Mouse (Mus musculus) ovary, postnatal 36 days (tissue): ENCODE data around the gene Ksr2.

Experiments used
- DNase-seq: peaks from one replicate; pipeline ENCODE4 v3.0.0; 2022; ENCODE audit warnings: low spot score, mixed read lengths

Gene Ksr2

GRCm38 (mm10) chr5:117693557-117693956 is 279.8 kb downstream of the Ksr2 start:
- no peak for DNase-seq

- DNase-seq, result no peak
Observed at GRCm38 (mm10) chr5:117694632-117695031, 280.8 kb downstream of the Ksr2 start.

GRCm38 (mm10) chr5:117696366-117696765 is 282.6 kb downstream of the Ksr2 start:
- DNase-seq, result no peak

GRCm38 (mm10) chr5:117697589-117697988 is 283.8 kb downstream of the Ksr2 start:
- no peak for DNase-seq

- no peak for DNase-seq
Observed at GRCm38 (mm10) chr5:117704371-117704770, 290.6 kb downstream of the Ksr2 start.

GRCm38 (mm10) chr5:117706633-117707032 is 292.8 kb downstream of the Ksr2 start:
- DNase-seq, result no peak

- DNase-seq, result no peak
Observed at GRCm38 (mm10) chr5:117709306-117709705, 295.5 kb downstream of the Ksr2 start.

GRCm38 (mm10) chr5:117711636-117712035 is 297.8 kb downstream of the Ksr2 start:
- no peak for DNase-seq

- no peak for DNase-seq
Observed at GRCm38 (mm10) chr5:117712207-117712606, 298.4 kb downstream of the Ksr2 start.

- no peak for DNase-seq
Observed at GRCm38 (mm10) chr5:117717120-117717519, 303.3 kb downstream of the Ksr2 start.

- no peak for DNase-seq
Observed at GRCm38 (mm10) chr5:117723316-117723715, 309.5 kb downstream of the Ksr2 start.

GRCm38 (mm10) chr5:117726548-117726947 is 312.7 kb downstream of the Ksr2 start:
- no peak for DNase-seq

GRCm38 (mm10) chr5:117727138-117727537 is 313.3 kb downstream of the Ksr2 start:
- DNase-seq, result no peak

- DNase-seq, result no peak
Observed at GRCm38 (mm10) chr5:117731311-117731710, 317.5 kb downstream of the Ksr2 start.

GRCm38 (mm10) chr5:117744654-117745178 is 330.9 kb downstream of the Ksr2 start:
- DNase-seq, result no peak

GRCm38 (mm10) chr5:117749353-117749752 is 335.6 kb downstream of the Ksr2 start:
- no peak for DNase-seq

GRCm38 (mm10) chr5:117757696-117758482 is 344.1 kb downstream of the Ksr2 start:
- DNase-seq, result no peak

GRCm38 (mm10) chr5:117761181-117761832 is 347.5 kb downstream of the Ksr2 start:
- DNase-seq, result no peak

- peak; percentile 14 for DNase-seq
Observed at GRCm38 (mm10) chr5:117764496-117764895, 350.7 kb downstream of the Ksr2 start.

GRCm38 (mm10) chr5:117779175-117779574 is 365.4 kb downstream of the Ksr2 start:
- no peak for DNase-seq

GRCm38 (mm10) chr5:117780681-117781080 is 366.9 kb downstream of the Ksr2 start, which contains the start of gene Nos1:
Gene Nos1, plus strand, starts transcription at chr5:117781032.
- DNase-seq, result no peak

- no peak for DNase-seq
Observed at GRCm38 (mm10) chr5:117781178-117781577, 367.4 kb downstream of the Ksr2 start.

GRCm38 (mm10) chr5:117790071-117790470 is 376.3 kb downstream of the Ksr2 start:
- DNase-seq, result no peak
